Mouse (Mus musculus) ES-Bruce4 (cell line): ENCODE data around the gene Ppp1r11. TPM values are rescaled to one million over a fixed set of nuclear protein-coding genes. Genes with fewer than 3 reads are reported as not detected.
A peak's percentile ranks its signal among the peaks of the same experiment; 100 is the strongest.

ENCODE experiments used
- H3K27ac ChIP-seq: 2 replicates; pipeline ENCODE4 v1.5.1; 2012; ENCODE audit warnings: low read length, inconsistent platforms; ENCODE audit not compliant: insufficient read depth
- H3K27me3 ChIP-seq: 2 replicates; pipeline ENCODE4 v1.6.1; 2012; ENCODE audit warnings: mild to moderate bottlenecking, low read length, inconsistent platforms; ENCODE audit not compliant: control insufficient read depth, poor library complexity, insufficient read depth, severe bottlenecking
- H3K36me3 ChIP-seq: 2 replicates; pipeline ENCODE4 v1.6.1; 2012; ENCODE audit warnings: inconsistent platforms, mild to moderate bottlenecking, low read length, moderate library complexity; ENCODE audit not compliant: control insufficient read depth, poor library complexity, insufficient read depth, severe bottlenecking
- H3K4me1 ChIP-seq: one replicate; pipeline ENCODE4 v1.8.1; 2011; ENCODE audit warnings: low read length; ENCODE audit not compliant: control insufficient read depth, insufficient read depth
- H3K4me3 ChIP-seq: 2 replicates; pipeline ENCODE4 v1.5.1; 2011; ENCODE audit warnings: low read depth, mild to moderate bottlenecking, low read length
- H3K9ac ChIP-seq: 2 replicates; pipeline ENCODE4 v1.6.1; 2012; ENCODE audit warnings: low read depth, mild to moderate bottlenecking, inconsistent platforms; ENCODE audit not compliant: poor library complexity, severe bottlenecking
- H3K9me3 ChIP-seq: replicated peaks from 2 replicates; pipeline ENCODE4 v1.6.1; 2012; ENCODE audit warnings: mild to moderate bottlenecking, low read length, inconsistent platforms; ENCODE audit not compliant: control insufficient read depth, poor library complexity, insufficient read depth, severe bottlenecking
- CTCF ChIP-seq: IDR thresholded peaks from one replicate; pipeline ENCODE4 v1.8.1; 2011; ENCODE audit warnings: low read depth, low read length
- EP300 ChIP-seq: IDR thresholded peaks from 2 replicates; pipeline ENCODE4 v1.6.1; 2011; ENCODE audit warnings: low read depth, low read length; ENCODE audit not compliant: insufficient read depth
- POLR2A ChIP-seq: IDR thresholded peaks from one replicate; pipeline ENCODE4 v1.8.1; 2011; ENCODE audit warnings: low read length; ENCODE audit not compliant: insufficient read depth
- polyA plus RNA-seq: library from polyadenylated mRNA; stranded (reverse); fragments of >200 nt; gene quantifications from 2 replicates; pipeline ENCODE4 v1.2.4, GENCODE M21; 2011; ENCODE audit warnings: low read depth; ENCODE audit not compliant: missing spikeins, insufficient read depth, insufficient read length

The Ppp1r11 gene
- polyA plus RNA-seq, 1 experiment: 67.3 TPM

- peaks cover 2% of the 10 kb centered on the region; the same call in 1 of the 2 replicates for H3K9me3 ChIP-seq
- TF ChIP-seq EP300 (no peak), CTCF (no peak), POLR2A (no peak)
- H3K9ac ChIP-seq: no peak overlapping the region
- H3K36me3 ChIP-seq: peaks cover 30% of the 10 kb centered on the region
- H3K27ac ChIP-seq: no peak overlapping the region
- no peaks in the 10 kb centered on the region for H3K4me1 ChIP-seq
- H3K4me3 ChIP-seq: no peak overlapping the region
- no peaks in the 10 kb centered on the region for H3K27me3 ChIP-seq
Observed at GRCm38 (mm10) chr17:36966875-36967274, 15.3 kb upstream of the Ppp1r11 start.

- Histone ChIP-seq H3K27ac (no peak overlapping the region), H3K27me3 (no peaks in the 10 kb centered on the region), H3K9me3 (peaks cover 2% of the 10 kb centered on the region; the same call in 1 of the 2 replicates)
Observed at GRCm38 (mm10) chr17:36961125-36961524, 9.6 kb upstream of the Ppp1r11 start.

GRCm38 (mm10) chr17:36958884-36959283, 7.3 kb upstream of the Ppp1r11 start:
- TF ChIP-seq EP300 (no peak), POLR2A (no peak), CTCF (no peak)
- H3K27me3 ChIP-seq: no peaks in the 10 kb centered on the region
- H3K4me3 ChIP-seq: peak overlapping the region; percentile 99
- peak overlapping the region; percentile 67 for H3K9ac ChIP-seq
- H3K4me1 ChIP-seq: no peaks in the 10 kb centered on the region
- peak overlapping the region; percentile 62; the same call in 1 of the 2 replicates for H3K27ac ChIP-seq
- peaks cover 8% of the 10 kb centered on the region for H3K36me3 ChIP-seq
- H3K9me3 ChIP-seq: no peaks in the 10 kb centered on the region

More at GRCm38 (mm10) chr17:36961125-36961524, 9.6 kb upstream of the Ppp1r11 start:
- Histone ChIP-seq H3K9ac (no peak overlapping the region), H3K4me3 (no peak overlapping the region), H3K36me3 (peaks cover 14% of the 10 kb centered on the region; the same call in 1 of the 2 replicates), H3K4me1 (no peaks in the 10 kb centered on the region)
- TF ChIP-seq CTCF (no peak), EP300 (no peak), POLR2A (no peak)

- H3K27ac ChIP-seq: peak within 1 kb of the TSS; percentile 62
- H3K4me1 ChIP-seq: no peaks in the 10 kb centered on the region
- no peak for TF ChIP-seq CTCF
- peak; percentile 15 for TF ChIP-seq POLR2A
- peak; percentile 91 for TF ChIP-seq EP300
- no peaks in the 10 kb centered on the region for H3K9me3 ChIP-seq
- no peaks in the 10 kb centered on the region for H3K27me3 ChIP-seq
- peaks cover 8% of the 10 kb centered on the region; the same call in 1 of the 2 replicates for H3K36me3 ChIP-seq
- peak within 1 kb of the TSS; percentile 67 for H3K9ac ChIP-seq
- H3K4me3 ChIP-seq: peak within 1 kb of the TSS; percentile 99
Observed at GRCm38 (mm10) chr17:36957999-36958743, 6.6 kb upstream of the Ppp1r11 start, which contains the start of the genes Znrd1 and Znrd1as. Znrd1 (minus strand) TSS chr17:36958559. Znrd1as (plus strand) TSS chr17:36958592.

- Histone ChIP-seq H3K4me1 (no peaks in the 10 kb centered on the region), H3K27ac (no peak overlapping the region), H3K36me3 (peaks cover 20% of the 10 kb centered on the region), H3K9me3 (no peaks in the 10 kb centered on the region), H3K9ac (no peak overlapping the region), H3K27me3 (no peaks in the 10 kb centered on the region), H3K4me3 (no peak overlapping the region)
- no peak for TF ChIP-seq CTCF
Observed at GRCm38 (mm10) chr17:36953062-36953461, 1.5 kb upstream of the Ppp1r11 start.

- Histone ChIP-seq H3K4me3 (no peak overlapping the region), H3K27me3 (no peaks in the 10 kb centered on the region), H3K36me3 (peaks cover 20% of the 10 kb centered on the region), H3K9ac (0 out of 2 replicates have a peak overlapping the region, but pooled peaks have one; percentile 21), H3K4me1 (no peaks in the 10 kb centered on the region), H3K27ac (no peak overlapping the region), H3K9me3 (no peaks in the 10 kb centered on the region)
- no peak for TF ChIP-seq POLR2A
- no peak for TF ChIP-seq CTCF
- no peak for TF ChIP-seq EP300
Observed at GRCm38 (mm10) chr17:36952631-36953030, 1.1 kb upstream of the Ppp1r11 start.
